Mouse (Mus musculus): ENCODE results near the gene Olfr1218.
"Not testable (repeated sequence)": the region's sequence is repeated elsewhere in the genome, so short reads cannot be mapped to it uniquely, and the experiment has no call there.

Gene Olfr1218

DNA sequence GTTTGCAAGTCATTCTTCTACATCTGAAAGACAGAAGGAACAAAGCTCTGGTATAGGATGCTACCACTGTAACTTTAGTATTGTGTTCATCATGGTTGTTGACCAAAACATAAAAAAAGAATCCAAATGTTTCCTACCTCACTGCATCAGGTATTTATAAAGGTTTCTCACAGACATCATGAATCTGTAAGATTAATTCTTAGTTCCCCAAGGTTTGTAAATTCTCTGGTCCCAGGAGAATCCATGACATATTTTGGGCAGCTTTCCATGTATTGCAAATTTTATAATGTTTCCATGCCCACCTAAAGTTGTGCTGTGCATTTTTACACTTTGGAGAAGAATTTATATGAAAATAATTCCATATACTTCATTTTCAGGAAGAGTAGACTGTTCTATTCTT is at the start of gene Olfr1218:
Gene Olfr1218 (minus strand): TSS at position 101 of the 400 bp plus-strand sequence.
- DNase-seq (ENCODE audit: low read depth), result no peak

DNA sequence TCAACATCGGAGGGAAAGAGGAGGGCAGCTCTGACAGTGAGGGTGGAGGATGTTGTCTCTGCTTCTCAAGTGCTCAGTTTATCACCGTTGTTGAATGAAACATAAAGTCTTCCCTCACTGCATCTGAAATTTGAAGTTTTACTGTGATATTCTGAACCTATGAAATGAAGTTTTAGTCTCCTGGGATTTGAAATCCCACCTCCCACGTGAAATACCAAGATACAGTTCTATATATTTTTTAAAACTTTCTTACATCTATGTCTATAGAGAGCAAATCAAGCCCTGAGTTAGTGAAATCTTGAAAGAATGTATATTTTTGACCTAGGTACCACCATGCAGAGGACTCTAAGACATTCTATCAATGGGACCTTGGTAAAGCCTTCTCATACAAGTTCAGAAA is 45.7 kb upstream of the Olfr1218 start, which contains the start of gene Olfr1220:
Gene Olfr1220 (minus strand): TSS at position 101 of the 400 bp plus-strand sequence.
- no peak for DNase-seq (ENCODE audit: low read depth)

DNA sequence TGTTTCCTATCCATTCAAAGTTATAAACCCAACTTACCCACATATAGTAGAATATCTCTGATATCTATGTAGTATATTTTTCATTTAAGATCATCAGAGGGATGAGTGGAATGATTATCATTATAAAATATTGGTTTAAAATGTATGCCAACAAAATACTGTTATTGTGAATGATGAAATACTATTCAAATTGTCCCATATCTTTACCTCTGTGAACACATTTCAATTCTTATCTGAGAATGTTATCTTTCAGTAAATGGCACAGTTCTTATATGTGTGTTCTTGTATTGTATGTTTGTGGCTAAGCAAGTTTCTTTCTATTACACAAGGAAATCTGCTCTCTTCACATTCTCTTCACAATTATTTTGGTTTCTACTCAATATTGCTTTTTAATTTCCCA is 44.7 kb upstream of the Olfr1218 start:
- no peak for DNase-seq (ENCODE audit: low read depth)

DNA sequence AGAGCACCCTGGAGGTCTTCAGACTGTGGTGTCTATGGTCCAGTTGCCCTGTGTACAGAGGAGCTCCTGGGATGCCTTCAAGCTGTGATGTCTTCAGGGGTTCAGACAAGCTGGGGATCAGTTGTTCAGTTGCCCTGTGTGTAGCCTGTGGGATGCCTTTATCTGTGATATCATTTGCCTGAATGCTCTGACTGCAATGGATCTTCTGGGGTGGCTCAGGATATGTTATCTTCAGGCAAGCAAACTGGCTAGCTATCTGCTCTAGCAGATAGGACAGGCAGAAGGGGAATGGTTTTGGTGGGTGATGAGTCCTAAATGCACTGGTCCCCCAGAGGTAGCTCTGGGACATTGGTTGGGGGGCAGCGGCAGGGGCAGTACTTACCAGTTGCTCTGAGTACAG is 32.9 kb upstream of the Olfr1218 start:
- no peak for DNase-seq (ENCODE audit: low read depth)

DNA sequence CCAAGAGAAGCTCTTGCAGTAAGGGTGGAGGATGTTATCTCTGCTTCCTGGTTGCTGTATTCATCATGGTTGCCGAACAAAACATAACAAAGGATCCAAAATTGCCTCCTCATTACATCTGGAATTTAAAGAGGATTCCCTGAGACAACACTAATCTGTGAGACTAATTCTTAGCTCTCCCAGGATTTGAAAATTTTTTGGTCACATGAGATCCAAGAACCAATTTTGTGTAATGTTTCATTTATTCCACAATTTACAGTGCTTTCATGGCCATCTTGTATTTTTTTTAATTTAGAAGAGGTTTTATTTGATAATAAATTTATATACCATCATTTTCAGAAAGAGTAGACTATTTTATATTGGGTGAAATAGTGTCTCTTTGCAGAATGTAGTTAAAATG is 22.4 kb upstream of the Olfr1218 start, which contains the start of gene Olfr1219:
Gene Olfr1219 (minus strand): TSS at position 101 of the 400 bp plus-strand sequence.
- DNase-seq (ENCODE audit: low read depth), result no peak

DNA sequence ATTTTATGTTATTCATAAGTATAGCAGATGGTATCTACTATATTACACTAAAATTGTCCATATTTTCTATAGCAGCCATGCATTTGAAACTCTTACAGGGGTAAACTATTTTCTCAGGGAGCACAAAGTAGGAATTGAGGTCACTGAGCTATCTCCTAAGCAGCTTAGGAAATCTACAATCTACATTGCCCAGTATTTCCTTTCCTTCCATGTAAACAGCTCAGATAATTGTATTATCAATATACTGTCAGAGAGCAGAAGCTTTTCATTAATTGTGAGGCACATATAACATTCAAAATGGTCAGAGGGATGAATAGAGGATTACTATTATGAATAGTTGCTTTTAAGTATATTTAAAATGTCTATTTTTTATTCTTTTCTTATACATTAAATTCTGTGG is 20.5 kb upstream of the Olfr1218 start:
- no peak for DNase-seq (ENCODE audit: low read depth)

DNA sequence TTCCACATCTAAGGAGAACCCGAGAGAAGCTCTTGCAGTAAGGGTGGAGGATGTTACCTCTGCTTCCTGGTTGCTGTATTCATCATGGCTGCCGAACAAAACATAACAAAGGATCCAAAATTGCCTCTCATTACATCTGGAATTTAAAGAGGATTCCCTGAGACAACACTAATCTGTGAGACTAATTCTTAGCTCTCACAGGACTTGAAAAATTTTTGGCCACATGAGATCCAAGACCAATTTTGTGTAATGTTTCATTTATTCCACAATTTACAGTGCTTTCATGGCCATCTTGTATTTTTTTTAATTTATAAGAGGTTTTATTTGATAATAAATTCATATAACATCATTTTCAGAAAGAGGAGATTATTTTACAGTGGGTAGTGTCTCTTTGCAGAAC is 29.0 kb downstream of the Olfr1218 start, which contains the start of gene Olfr1217:
Gene Olfr1217 (minus strand): TSS at position 101 of the 400 bp plus-strand sequence.
- no peak for DNase-seq (ENCODE audit: low read depth)

DNA sequence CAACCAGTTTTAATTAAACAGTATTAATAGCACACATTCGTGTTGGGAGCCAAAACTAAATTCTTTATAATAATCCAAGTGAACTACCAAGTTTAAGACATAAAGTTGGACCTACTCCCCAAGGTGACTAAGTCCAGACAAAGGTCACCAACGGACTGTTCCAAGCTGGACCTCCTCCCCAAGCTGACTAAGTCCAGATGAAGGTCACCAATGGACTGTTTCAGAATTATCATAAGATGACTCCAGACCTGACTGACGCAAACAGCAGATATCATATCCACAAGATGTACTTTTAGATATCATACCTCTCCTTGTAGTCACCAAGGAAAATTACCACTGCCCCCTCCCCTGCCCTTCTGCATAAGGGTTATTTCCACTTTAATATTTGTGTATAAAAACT is 39.6 kb downstream of the Olfr1218 start:
- not testable (repeated sequence) for DNase-seq (ENCODE audit: low read depth)

DNA sequence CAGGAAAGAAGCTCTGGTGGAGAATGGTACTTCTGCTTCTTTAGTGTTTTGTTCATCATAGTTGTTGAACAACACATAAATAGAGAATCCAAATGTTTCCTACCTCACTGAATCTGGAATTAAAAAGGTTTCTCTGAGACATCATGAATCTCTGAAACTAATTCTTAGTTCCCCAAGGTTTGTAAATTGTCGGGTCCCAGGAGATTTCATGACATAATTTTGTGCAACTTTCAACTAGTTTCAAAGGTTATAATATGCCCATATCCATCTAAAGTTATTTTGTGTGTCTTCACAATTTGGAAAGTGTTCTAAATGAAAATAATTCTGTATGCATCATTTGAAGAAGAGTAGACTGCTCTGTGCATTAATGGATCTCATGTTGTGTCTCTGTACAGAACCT is 42.7 kb downstream of the Olfr1218 start, which contains the start of gene Olfr1216:
Gene Olfr1216 (minus strand): TSS at position 101 of the 400 bp plus-strand sequence.
- no peak for DNase-seq (ENCODE audit: low read depth)

DNA sequence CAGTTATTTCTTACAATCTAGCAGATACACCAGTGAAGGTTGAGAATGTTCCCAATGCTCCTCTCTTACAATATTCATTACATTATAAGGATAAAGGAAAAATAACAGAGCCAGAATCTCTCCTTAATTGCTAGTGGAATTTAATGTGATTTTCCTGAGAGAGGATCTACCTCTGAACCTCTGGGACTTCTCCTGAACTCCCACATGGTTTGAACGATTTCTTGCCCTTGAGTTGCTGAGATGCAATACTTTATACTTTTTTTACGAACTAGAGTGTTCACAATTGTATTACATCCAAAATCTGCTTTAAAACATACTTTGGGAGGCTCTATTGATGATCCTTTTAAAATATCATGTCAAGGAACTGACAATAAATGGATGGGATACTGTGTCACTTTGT is 54.1 kb downstream of the Olfr1218 start, which contains the start of gene Olfr1215:
Gene Olfr1215 (minus strand): TSS at position 101 of the 400 bp plus-strand sequence.
- no peak for DNase-seq (ENCODE audit: low read depth)

Data from 416B (cell line).